25 mouse cellular contexts compared by ENCODE assay signal in genomic region chr2:101933301-101933700, GRCm38 (mm10).
"Had no signal": no experiment of that assay in that cellular context is flagged by ENCODE, and none has a peak within 500 bp of the region (broad histone marks: within the 10 kb centered on the region; RNA-seq: fewer than 3 reads in every experiment).

No protein-coding gene starts in this region.

- H3K9me3 ChIP-seq: limb, embryonic 10.5 days; limb, embryonic 13.5 days; liver, embryonic 12.5 days; liver, embryonic 15.5 days; lung, embryonic 15.5 days; megakaryocyte, embryonic 14.5 days; midbrain, embryonic 10.5 days; neural tube, embryonic 12.5 days; neural tube, embryonic 15.5 days had no signal

- H3K4me2 ChIP-seq: limb, embryonic 13.5 days; liver, embryonic 12.5 days; liver, embryonic 15.5 days; lung, embryonic 15.5 days; neural tube, embryonic 12.5 days; neural tube, embryonic 15.5 days had no signal

- H3K36me3 ChIP-seq: limb, embryonic 10.5 days; limb, embryonic 13.5 days; liver, embryonic 12.5 days; liver, embryonic 15.5 days; lung, embryonic 15.5 days; midbrain, embryonic 10.5 days; neural tube, embryonic 12.5 days; neural tube, embryonic 15.5 days had no signal

- ATAC-seq: liver, embryonic 12.5 days had no signal

- H3K27ac ChIP-seq: limb, embryonic 10.5 days; limb, embryonic 13.5 days; liver, embryonic 12.5 days; liver, embryonic 15.5 days; lung, embryonic 15.5 days; midbrain, embryonic 10.5 days; neural tube, embryonic 12.5 days had no signal

- DNase-seq: kidney, adult 9 months; kidney, postnatal 14 days; kidney, postnatal 4 days; layer of hippocampus, adult 9-11 months; liver; lung, adult 18-20 months; lung, postnatal 10 days; lung, postnatal 36 days; midbrain, embryonic 14.5 days; right cerebral cortex, adult 18-20 months; right cerebral cortex, postnatal 14 days; right cerebral cortex, postnatal 4 days; spleen, adult 18-20 months; thymus, adult 18-20 months; thymus, postnatal 14 days; thymus, postnatal 4 days had no signal

- H3K27me3 ChIP-seq: limb, embryonic 13.5 days; liver, embryonic 12.5 days; liver, embryonic 15.5 days; lung, embryonic 15.5 days; neural tube, embryonic 12.5 days; neural tube, embryonic 15.5 days had no signal

- H3K4me1 ChIP-seq: limb, embryonic 10.5 days; limb, embryonic 13.5 days; liver, embryonic 12.5 days; liver, embryonic 15.5 days; lung, embryonic 15.5 days; megakaryocyte, embryonic 14.5 days; midbrain, embryonic 10.5 days had no signal

- H3K9ac ChIP-seq: limb, embryonic 13.5 days; liver, embryonic 12.5 days; liver, embryonic 15.5 days; lung, embryonic 15.5 days; neural tube, embryonic 12.5 days; neural tube, embryonic 15.5 days had no signal

- H3K4me3 ChIP-seq: limb, embryonic 10.5 days; limb, embryonic 13.5 days; liver, embryonic 12.5 days; liver, embryonic 15.5 days; lung, embryonic 15.5 days; megakaryocyte, embryonic 14.5 days; midbrain, embryonic 10.5 days; neural tube, embryonic 12.5 days; neural tube, embryonic 15.5 days had no signal
